Mouse (Mus musculus): ENCODE results near the gene Ssu2. TPM values are rescaled to one million over a fixed set of nuclear protein-coding genes. Genes with fewer than 3 reads are reported as not detected.

The Ssu2 gene
- total RNA-seq (2021), result 1 to 10 TPM; 5.1 to 8.6 TPM
- long read RNA-seq, experiment 1, partial matches to known transcripts, result 0 of 6 reads
- long read RNA-seq, experiment 1, other reads (novel, unspliced or antisense), result 5 of 6 reads
- long read RNA-seq, experiment 2, partial matches to known transcripts, result 0 of 4 reads
- long read RNA-seq, experiment 2, other reads (novel, unspliced or antisense), result 4 of 4 reads

GRCm38 (mm10) chr6:112387947-112388346 is at the start of gene Ssu2:
Gene Ssu2, minus strand, starts transcription at chr6:112388023.
- peak; percentile 18 to 33 for DNase-seq
- intact Hi-C loops (cut with DNase I), result no loop called here

GRCm38 (mm10) chr6:112426018-112426732 is 38.4 kb upstream of the Ssu2 start:
- DNase-seq, result no peak
- intact Hi-C loops (cut with DNase I), result no loop called here

GRCm38 (mm10) chr6:112423746-112424501 is 36.1 kb upstream of the Ssu2 start:
- peak in 1 of 2 experiments; percentile 37 for DNase-seq
- intact Hi-C loops (cut with DNase I), result no loop called here

GRCm38 (mm10) chr6:112420883-112421282 is 33.1 kb upstream of the Ssu2 start:
- no peak for DNase-seq
- intact Hi-C loops (cut with DNase I), result no loop called here

GRCm38 (mm10) chr6:112419333-112419732 is 31.5 kb upstream of the Ssu2 start:
- intact Hi-C loops (cut with DNase I), result no loop called here
- no peak for DNase-seq

GRCm38 (mm10) chr6:112404111-112404510 is 16.3 kb upstream of the Ssu2 start:
- no peak for DNase-seq
- intact Hi-C loops (cut with DNase I), result no loop called here

- intact Hi-C loops (cut with DNase I), result no loop called here
- DNase-seq, result peak; percentile 95 to 96
Measured at GRCm38 (mm10) chr6:112401953-112402683, 14.3 kb upstream of the Ssu2 start.

- DNase-seq, result no peak
- intact Hi-C loops (cut with DNase I), result no loop called here
Measured at GRCm38 (mm10) chr6:112397351-112397750, 9.5 kb upstream of the Ssu2 start.

- intact Hi-C loops (cut with DNase I), result no loop called here
- no peak for DNase-seq
Measured at GRCm38 (mm10) chr6:112396352-112396751, 8.5 kb upstream of the Ssu2 start.

- no peak for DNase-seq
- intact Hi-C loops (cut with DNase I), result no loop called here
Measured at GRCm38 (mm10) chr6:112388385-112388784, 562 bp upstream of the Ssu2 start.

GRCm38 (mm10) chr6:112386260-112386659 is 1.6 kb downstream of the Ssu2 start:
- intact Hi-C loops (cut with DNase I), result no loop called here

GRCm38 (mm10) chr6:112382990-112383685 is 4.7 kb downstream of the Ssu2 start:
- DNase-seq, result no peak
- intact Hi-C loops (cut with DNase I), result no loop called here

More at GRCm38 (mm10) chr6:112386260-112386659, 1.6 kb downstream of the Ssu2 start:
- DNase-seq, result no peak

GRCm38 (mm10) chr6:112379054-112379453 is 8.8 kb downstream of the Ssu2 start:
- DNase-seq, result no peak

GRCm38 (mm10) chr6:112375661-112376392 is 12.0 kb downstream of the Ssu2 start:
- intact Hi-C loops (cut with DNase I), result no loop called here
- DNase-seq, result no peak

More at GRCm38 (mm10) chr6:112379054-112379453, 8.8 kb downstream of the Ssu2 start:
- intact Hi-C loops (cut with DNase I), result no loop called here

GRCm38 (mm10) chr6:112373886-112374585 is 13.8 kb downstream of the Ssu2 start:
- intact Hi-C loops (cut with DNase I), result no loop called here
- DNase-seq, result peak; percentile 31 to 62

GRCm38 (mm10) chr6:112365294-112365693 is 22.5 kb downstream of the Ssu2 start:
- intact Hi-C loops (cut with DNase I), result no loop called here
- DNase-seq, result no peak

- intact Hi-C loops (cut with DNase I), result loop anchor here (1.0 to 5.0 kb wide), 2 partner anchors 92 to 120 kb away; partner anchors contain the start of gene Lmcd1
- peak; percentile 31 to 78 for DNase-seq
Measured at GRCm38 (mm10) chr6:112364581-112364980, 23.2 kb downstream of the Ssu2 start.

- peak; percentile 77 to 84 for DNase-seq
- intact Hi-C loops (cut with DNase I), result loop anchor here (1.0 to 5.0 kb wide), 2 partner anchors 90 to 155 kb away; partner anchors contain the start of gene Lmcd1
Measured at GRCm38 (mm10) chr6:112362349-112362958, 25.4 kb downstream of the Ssu2 start.

Data from heart, postnatal 14 days (tissue).